Mouse (Mus musculus) hindlimb bud, embryonic 11.5 days (tissue): Measurements from ENCODE around the gene Fahd2a.

ENCODE experiments used
- DNase-seq: peaks from one replicate; pipeline ENCODE4 v3.0.0-alpha.2; 2012; ENCODE audit warnings: low read depth, low spot score; ENCODE audit errors: extremely low spot score

The Fahd2a gene

GRCm38 (mm10) chr2:127433487-127434295, 10.7 kb downstream of the Fahd2a start:
- no peak for DNase-seq

- DNase-seq = no peak
These were observed 14.1 kb downstream of the Fahd2a start for GRCm38 (mm10) chr2:127430238-127430637.

GRCm38 (mm10) chr2:127424977-127425376, 19.4 kb downstream of the Fahd2a start, which contains the start of gene Gpat2:
Gene Gpat2, plus strand, starts transcription at chr2:127425199.
- no peak for DNase-seq

GRCm38 (mm10) chr2:127418266-127418970, 25.9 kb downstream of the Fahd2a start:
- no peak for DNase-seq

- DNase-seq = no peak
These were observed 27.7 kb downstream of the Fahd2a start for GRCm38 (mm10) chr2:127416706-127417105.

- DNase-seq = no peak
These were observed 28.6 kb downstream of the Fahd2a start for GRCm38 (mm10) chr2:127415806-127416205.

GRCm38 (mm10) chr2:127411126-127411525, 33.2 kb downstream of the Fahd2a start:
- no peak for DNase-seq

GRCm38 (mm10) chr2:127398738-127399137, 45.6 kb downstream of the Fahd2a start:
- no peak for DNase-seq

GRCm38 (mm10) chr2:127394606-127395161, 49.7 kb downstream of the Fahd2a start:
- DNase-seq = no peak

GRCm38 (mm10) chr2:127391323-127391722, 53.0 kb downstream of the Fahd2a start:
- DNase-seq = no peak

- no peak for DNase-seq
These were observed 53.5 kb downstream of the Fahd2a start for GRCm38 (mm10) chr2:127390846-127391245.

GRCm38 (mm10) chr2:127390352-127390751, 54.0 kb downstream of the Fahd2a start:
- no peak for DNase-seq

- DNase-seq = no peak
These were observed 56.8 kb downstream of the Fahd2a start for GRCm38 (mm10) chr2:127387521-127387920.
